Mouse (Mus musculus) spleen, adult 2 months (tissue): ENCODE measurements around the gene Ncor2.

Experiments used
- CTCF ChIP-seq: fragments of 200-500 bp; IDR thresholded peaks from 2 replicates; pipeline ENCODE4 v1.5.1; 2011; ENCODE audit warnings: mild to moderate bottlenecking, inconsistent platforms; ENCODE audit not compliant: insufficient read depth, insufficient read length, insufficient replicate concordance; ENCODE audit errors: extremely low read depth
- POLR2A ChIP-seq: fragments of 200-500 bp; IDR thresholded peaks from 2 replicates; pipeline ENCODE4 v1.6.1; 2011; ENCODE audit warnings: low read depth, low read length, inconsistent platforms

GRCm38 (mm10) chr5:125136996-125137671 lies 41.9 kb downstream of the Ncor2 start:
- TF ChIP-seq CTCF = no peak
- no peak for TF ChIP-seq POLR2A
